Mouse (Mus musculus) heart, adult 18-20 months (tissue): ENCODE data around the gene Mstn. TPM values are rescaled to one million over a fixed set of nuclear protein-coding genes. Genes with fewer than 3 reads are reported as not detected.

ENCODE experiments used
- DNase-seq, 2 experiments: peaks; one replicate each; pipeline ENCODE4 v3.0.0; 2021 to 2022; ENCODE audit warnings: mixed read lengths in 1 of 2
- long read RNA-seq, 2 experiments: library from polyadenylated mRNA; stranded (forward); transcript quantifications; one replicate each; pipeline ENCODE4 v2.0.0; 2021
- total RNA-seq, 2 experiments: library from RNA; stranded (reverse); gene quantifications; 2 replicates each; pipeline ENCODE4 v1.2.3; 2021

Mstn gene
- under 1 TPM; 0.30 to 0.39 TPM for total RNA-seq
- long read RNA-seq, experiment 1 = 0 reads
- long read RNA-seq, experiment 2 = 0 reads

GRCm38 (mm10) chr1:53061340-53061739 lies at the start of gene Mstn:
TSS of gene Mstn (plus strand) at chr1:53061640.
- DNase-seq = no peak

- DNase-seq = no peak
Measured at GRCm38 (mm10) chr1:53014716-53015115, 46.7 kb upstream of the Mstn start.

- DNase-seq = no peak
Measured at GRCm38 (mm10) chr1:53015606-53016005, 45.8 kb upstream of the Mstn start.

- DNase-seq = no peak
Measured at GRCm38 (mm10) chr1:53018746-53019505, 42.5 kb upstream of the Mstn start.

- DNase-seq = no peak
Measured at GRCm38 (mm10) chr1:53020079-53020478, 41.4 kb upstream of the Mstn start, which contains the start of gene 1700019D03Rik. TSS of gene 1700019D03Rik (minus strand) at chr1:53020179.

GRCm38 (mm10) chr1:53032550-53032949 lies 28.9 kb upstream of the Mstn start:
- DNase-seq = peak in 1 of 2 experiments; percentile 37

- peak; percentile 5 to 37 for DNase-seq
Measured at GRCm38 (mm10) chr1:53037443-53037871, 24.0 kb upstream of the Mstn start.

GRCm38 (mm10) chr1:53049763-53050427 lies 11.5 kb upstream of the Mstn start:
- no peak for DNase-seq

- DNase-seq = peak; percentile 29 to 82
Measured at GRCm38 (mm10) chr1:53053087-53054022, 8.1 kb upstream of the Mstn start.

- no peak for DNase-seq
Measured at GRCm38 (mm10) chr1:53059106-53059505, 2.3 kb upstream of the Mstn start.

GRCm38 (mm10) chr1:53060499-53060898 lies 941 bp upstream of the Mstn start:
- no peak for DNase-seq

GRCm38 (mm10) chr1:53061871-53062608 lies 600 bp downstream of the Mstn start:
- DNase-seq = no peak

- DNase-seq = no peak
Measured at GRCm38 (mm10) chr1:53063921-53064320, 2.5 kb downstream of the Mstn start.

GRCm38 (mm10) chr1:53069726-53070514 lies 8.5 kb downstream of the Mstn start:
- no peak for DNase-seq

GRCm38 (mm10) chr1:53070664-53071175 lies 9.3 kb downstream of the Mstn start:
- no peak for DNase-seq

- DNase-seq = no peak
Measured at GRCm38 (mm10) chr1:53076656-53077055, 15.2 kb downstream of the Mstn start.

GRCm38 (mm10) chr1:53079876-53080275 lies 18.4 kb downstream of the Mstn start:
- peak; percentile 40 to 64 for DNase-seq

- no peak for DNase-seq
Measured at GRCm38 (mm10) chr1:53080603-53081002, 19.2 kb downstream of the Mstn start.

- DNase-seq = no peak
Measured at GRCm38 (mm10) chr1:53085256-53085655, 23.8 kb downstream of the Mstn start.

GRCm38 (mm10) chr1:53085991-53086390 lies 24.6 kb downstream of the Mstn start:
- no peak for DNase-seq
